Mouse (Mus musculus): ENCODE data around the gene Hadha.

GRCm38 (mm10) chr5:30110371-30111060 lies 44.4 kb downstream of the Hadha start:
- TF ChIP-seq MAFK (IDR thresholded peaks at IDR 0.05; ENCODE audit: insufficient read depth, low read depth, low read length), result no peak
- TF ChIP-seq HCFC1 (IDR thresholded peaks at IDR 0.05; ENCODE audit: borderline replicate concordance, insufficient read depth, low read length), result no peak
- no peak for TF ChIP-seq CHD2 (IDR thresholded peaks at IDR 0.05; ENCODE audit: low read depth, low read length)
- TF ChIP-seq ZNF384 (IDR thresholded peaks at IDR 0.05; ENCODE audit: low read depth, low read length), result no peak
- no peak for TF ChIP-seq ZC3H11A (IDR thresholded peaks at IDR 0.05; ENCODE audit: borderline replicate concordance, low read depth, low read length)
